Mouse (Mus musculus): ENCODE results near the gene Olfr564.

Olfr564 gene

GRCm38 (mm10) chr7:102803180-102803579 is at the start of gene Olfr564:
Gene Olfr564, plus strand, starts transcription at chr7:102803480.
- no peak for DNase-seq (ENCODE audit: low spot score)

GRCm38 (mm10) chr7:102759266-102759665 is 44.0 kb upstream of the Olfr564 start, which contains the start of the genes Olfr560 and Olfr78:
Gene Olfr560, minus strand, starts transcription at chr7:102759366.
Gene Olfr78, minus strand, starts transcription at chr7:102759471.
- DNase-seq (ENCODE audit: low spot score), result no peak

GRCm38 (mm10) chr7:102770921-102771320 is 32.4 kb upstream of the Olfr564 start, which contains the start of gene Olfr561:
Gene Olfr561, plus strand, starts transcription at chr7:102771221.
- no peak for DNase-seq (ENCODE audit: low spot score)
